Mouse (Mus musculus) heart, postnatal 14 days (tissue): Measurements from ENCODE around the gene Itm2b. TPM values are rescaled to one million over a fixed set of nuclear protein-coding genes. Genes with fewer than 3 reads are reported as not detected.

ENCODE experiments used
- DNase-seq, 2 experiments: peaks; one replicate each; pipeline ENCODE4 v3.0.0; 2021 to 2022
- intact Hi-C: fragments of 180-260 bp; cut with DNase I; formaldehyde crosslinking; loops from one replicate; pipeline ENCODE4 v1.15.1; 2025
- total RNA-seq, 2 experiments: library from RNA; stranded (reverse); gene quantifications; 2 replicates each; pipeline ENCODE4 v1.2.3; 2021

Itm2b gene
- total RNA-seq, 2 experiments from 2014 or later: 584 to 674 TPM

DNA sequence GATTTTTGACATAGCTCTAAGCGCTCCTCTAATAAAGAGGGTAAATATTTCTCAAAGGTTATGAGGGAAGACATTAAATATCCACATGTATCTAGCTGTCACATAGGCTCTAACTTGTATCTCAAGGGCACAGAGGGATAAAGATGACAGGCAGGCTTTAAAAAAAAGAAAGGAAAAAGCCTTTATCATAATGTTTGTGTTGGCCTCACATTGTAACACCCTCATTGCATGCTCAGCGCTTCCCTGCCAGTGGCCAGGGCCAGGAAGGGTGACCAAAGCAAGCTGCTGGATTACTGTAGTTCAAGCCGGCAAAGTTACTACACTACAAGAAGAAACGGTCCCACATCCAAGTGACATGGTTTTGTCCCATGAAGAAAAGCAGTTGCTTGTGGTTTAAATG lies 53.7 kb downstream of the Itm2b start:
- DNase-seq: no peak
- intact Hi-C loops: no loop called here

- intact Hi-C loops: no loop called here
Observed at GRCm38 (mm10) chr14:73329871-73330270, 55.2 kb downstream of the Itm2b start.

GRCm38 (mm10) chr14:73326511-73326910 lies 58.6 kb downstream of the Itm2b start:
- intact Hi-C loops: loop anchor here (1.0 kb wide), 1 partner anchor 57 kb away; no protein-coding TSS in a partner anchor
- DNase-seq: no peak

More at GRCm38 (mm10) chr14:73329871-73330270, 55.2 kb downstream of the Itm2b start:
- DNase-seq: no peak

DNA sequence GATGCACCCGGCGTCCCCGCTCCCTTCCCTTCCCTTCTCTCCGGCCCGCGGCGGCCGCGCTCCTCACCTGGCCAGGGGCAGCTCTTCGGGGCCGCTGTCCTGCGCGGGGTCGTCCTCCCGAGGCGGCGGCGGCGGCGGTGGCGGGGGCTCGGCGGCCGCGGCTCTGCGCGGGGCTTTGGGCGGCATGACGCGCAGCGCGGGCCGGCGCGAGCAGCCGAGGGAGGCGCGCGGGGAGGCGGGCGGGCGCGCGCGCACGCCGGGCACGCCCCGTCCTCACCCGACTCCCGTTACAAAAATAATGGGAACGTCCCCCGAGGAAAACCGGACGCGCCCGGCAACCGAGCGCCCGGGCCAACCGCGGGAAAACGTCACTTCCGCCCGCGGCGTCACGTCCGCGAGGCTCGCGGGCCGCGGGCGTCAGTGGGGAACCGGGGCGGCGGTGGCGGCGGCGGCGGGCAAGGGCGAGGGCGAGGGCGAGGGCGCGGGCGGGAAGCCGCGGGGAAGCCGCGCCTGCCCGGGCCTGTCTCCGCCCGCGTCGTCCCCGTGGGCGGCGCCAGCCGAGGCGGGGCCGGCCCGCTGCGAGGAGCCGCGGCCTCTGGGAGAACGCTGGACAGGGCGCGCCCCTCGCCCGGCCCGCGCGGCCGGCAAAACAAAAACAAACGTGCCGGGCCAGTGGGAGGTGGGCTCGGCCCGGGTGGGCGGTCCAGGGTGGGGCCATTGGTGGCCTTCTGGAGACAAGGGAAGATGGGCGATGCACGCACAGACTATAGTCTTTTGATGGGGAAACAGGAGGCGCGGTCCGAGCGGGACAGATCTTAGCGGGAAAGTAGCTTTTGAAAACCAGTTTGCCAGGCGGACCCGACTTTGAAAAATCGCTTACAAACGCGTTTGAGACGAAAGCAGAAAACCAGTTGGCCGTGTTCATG lies 59.4 kb downstream of the Itm2b start, which contains the start of gene Rb1:
Gene Rb1, minus strand, starts transcription at position 367 of the 926 bp plus-strand sequence.
- intact Hi-C loops: loop anchor here (1.0 to 2.0 kb wide), 2 partner anchors 58 to 149 kb away; no protein-coding TSS in a partner anchor
- DNase-seq: peak; percentile 90 to 91

DNA sequence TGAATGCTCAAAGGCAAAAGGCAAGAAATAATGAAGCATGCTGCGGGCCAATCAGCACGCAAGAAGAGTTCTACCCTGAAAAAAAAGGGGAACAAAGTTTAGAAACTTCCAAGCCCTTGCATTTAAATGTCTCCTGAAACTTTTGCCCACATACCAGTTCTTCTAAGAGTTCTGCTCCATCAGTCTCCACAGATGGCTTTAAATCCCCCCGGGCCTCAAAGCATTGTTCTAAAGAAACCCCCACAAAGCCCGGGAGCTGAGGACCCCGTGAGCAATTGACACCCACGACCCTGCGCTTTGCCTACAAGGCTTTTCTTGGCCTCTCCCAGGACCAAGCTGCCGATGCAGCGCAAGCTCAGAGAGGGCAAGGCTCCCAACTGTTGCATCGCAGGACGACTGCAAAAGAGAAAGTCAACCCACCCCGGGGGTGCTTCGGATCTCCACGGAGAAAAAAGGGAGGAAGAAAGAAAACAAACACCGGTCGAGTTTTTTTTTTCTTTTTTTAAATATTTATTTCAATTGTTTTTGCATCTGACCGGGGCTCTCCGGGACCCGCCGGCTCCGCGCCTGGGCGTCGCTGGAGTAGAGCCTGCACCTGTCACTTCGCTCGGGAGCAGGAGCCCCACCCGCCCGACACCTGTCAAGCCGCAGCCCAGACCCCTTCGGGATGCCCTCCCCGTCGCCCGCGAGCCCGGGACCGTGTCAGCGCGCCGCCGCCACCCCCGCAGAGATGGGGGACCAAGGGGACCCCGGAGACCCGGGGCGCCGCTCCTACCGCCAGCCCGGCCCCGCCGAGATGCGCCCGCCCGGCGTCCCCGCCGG lies 60.2 kb downstream of the Itm2b start:
- DNase-seq: peak; percentile 39 to 47

GRCm38 (mm10) chr14:73323965-73324364 lies 61.1 kb downstream of the Itm2b start:
- intact Hi-C loops: loop anchor here (2.0 kb wide), 1 partner anchor 151 kb away; no protein-coding TSS in a partner anchor
- no peak for DNase-seq

More for the DNA sequence above, 60.2 kb downstream of the Itm2b start:
- intact Hi-C loops: loop anchor here (2.0 kb wide), 1 partner anchor 150 kb away; no protein-coding TSS in a partner anchor

DNA sequence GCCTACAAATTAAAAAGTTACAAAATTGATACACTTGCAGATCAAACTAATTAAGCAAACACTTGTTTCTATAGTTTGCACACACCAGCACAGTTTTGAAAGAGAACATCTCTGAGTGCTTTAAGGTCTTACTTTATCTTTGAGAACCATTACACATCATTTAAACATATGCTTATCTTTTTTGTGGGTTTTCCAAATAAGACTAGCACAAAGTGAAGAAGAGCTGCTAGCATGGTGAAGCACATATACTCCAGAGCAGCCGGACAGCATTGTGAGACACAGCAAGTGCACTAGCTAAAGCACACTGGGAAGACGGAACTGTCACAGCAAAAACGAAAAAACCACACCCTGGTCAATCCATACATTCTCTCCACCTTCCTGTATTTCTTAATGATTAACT lies 62.9 kb downstream of the Itm2b start:
- no peak for DNase-seq
- intact Hi-C loops: no loop called here

DNA sequence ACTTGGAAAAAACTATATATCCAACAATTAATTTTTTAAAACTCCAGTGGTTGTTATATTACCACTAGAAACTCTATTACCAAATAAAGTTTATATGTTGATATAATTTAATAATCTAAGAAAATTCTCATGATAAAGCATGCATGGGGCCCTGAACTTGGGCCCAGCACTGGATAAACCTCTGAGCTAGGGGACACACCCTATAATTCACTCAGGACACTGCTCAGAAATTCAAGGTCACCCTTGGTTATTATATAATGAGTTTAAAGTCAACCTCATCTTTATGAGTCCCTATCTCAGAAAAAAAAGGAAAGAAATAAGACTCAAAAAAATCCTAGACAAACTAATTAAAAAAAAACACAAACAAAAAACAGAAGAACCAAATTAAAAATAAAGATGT lies 68.2 kb downstream of the Itm2b start:
- DNase-seq: no peak
- intact Hi-C loops: no loop called here

- no peak for DNase-seq
- intact Hi-C loops: no loop called here
Observed at GRCm38 (mm10) chr14:73313864-73314263, 71.2 kb downstream of the Itm2b start.

- DNase-seq: no peak
- intact Hi-C loops: no loop called here
Observed at GRCm38 (mm10) chr14:73313396-73313795, 71.7 kb downstream of the Itm2b start.

- intact Hi-C loops: no loop called here
- DNase-seq: no peak
Observed at GRCm38 (mm10) chr14:73312909-73313308, 72.2 kb downstream of the Itm2b start.

Other genes with a start within 250 kb of the Itm2b start
- gene Lpar6, start 147.4 kb downstream of the Itm2b start, total RNA-seq: 1 to 10 TPM; 4.0 TPM
- gene Rb1, start 59.5 kb downstream of the Itm2b start, total RNA-seq: 10 to 100 TPM; 20.0 to 23.8 TPM
- 10 to 100 TPM; 17.9 to 18.8 TPM for gene Med4, start 124.7 kb upstream of the Itm2b start, total RNA-seq
- 100 to 1,000 TPM; 728 to 730 TPM for gene Sucla2, start 140.0 kb upstream of the Itm2b start, total RNA-seq
- gene Nudt15, start 163.0 kb upstream of the Itm2b start, total RNA-seq: 1 to 10 TPM; 7.7 to 9.0 TPM